Mouse (Mus musculus) T-helper 17 cell (primary cell): ENCODE data around the gene Fam198a.
"Not testable (repeated sequence)": the region's sequence is repeated elsewhere in the genome, so short reads cannot be mapped to it uniquely, and the experiment has no call there.

Experiments used
- in situ Hi-C, 2 experiments: fragments of 300-600 bp; cut with MboI, MseI; formaldehyde crosslinking; loops; 1 replicate in 1 of 2; 2 replicates in 1 of 2; pipeline ENCODE4 v1.15.1; 2025; ENCODE audit warnings: high pct_unique_total_duplicates in 2 of 2

Gene Fam198a

GRCm38 (mm10) chr9:122018782-122019395 is 68.1 kb downstream of the Fam198a start:
- in situ Hi-C loops = no loop called here

GRCm38 (mm10) chr9:122020321-122020720 is 69.5 kb downstream of the Fam198a start:
- in situ Hi-C loops = no loop called here

- in situ Hi-C loops = not testable (repeated sequence)
Observed at GRCm38 (mm10) chr9:122021171-122021570, 70.4 kb downstream of the Fam198a start.

GRCm38 (mm10) chr9:122021581-122021980 is 70.8 kb downstream of the Fam198a start:
- in situ Hi-C loops = no loop called here

GRCm38 (mm10) chr9:122022776-122023175 is 72.0 kb downstream of the Fam198a start:
- in situ Hi-C loops = no loop called here

- in situ Hi-C loops = no loop called here
Observed at GRCm38 (mm10) chr9:122023873-122024272, 73.1 kb downstream of the Fam198a start.

GRCm38 (mm10) chr9:122024419-122024818 is 73.6 kb downstream of the Fam198a start:
- in situ Hi-C loops = no loop called here

- in situ Hi-C loops = no loop called here
Observed at GRCm38 (mm10) chr9:122025855-122026590, 75.2 kb downstream of the Fam198a start.

GRCm38 (mm10) chr9:122027081-122027913 is 76.5 kb downstream of the Fam198a start:
- in situ Hi-C loops = no loop called here

- in situ Hi-C loops = no loop called here
Observed at GRCm38 (mm10) chr9:122027914-122028745, 77.3 kb downstream of the Fam198a start.

- in situ Hi-C loops = loop anchor here in 1 of 2 experiments (10.0 kb wide), 1 partner anchor 835 kb away; no protein-coding TSS in a partner anchor
Observed at GRCm38 (mm10) chr9:122029765-122030164, 79.0 kb downstream of the Fam198a start.
